Mouse (Mus musculus): Measurements from ENCODE around the gene Slc16a8. TPM values are rescaled to one million over a fixed set of nuclear protein-coding genes. Genes with fewer than 3 reads are reported as not detected.

Slc16a8 gene
- polyA plus RNA-seq (2015; fragmentation: Nextera tagmentation; extraction: Ambion mirVana): not detected in 2 replicates

DNA sequence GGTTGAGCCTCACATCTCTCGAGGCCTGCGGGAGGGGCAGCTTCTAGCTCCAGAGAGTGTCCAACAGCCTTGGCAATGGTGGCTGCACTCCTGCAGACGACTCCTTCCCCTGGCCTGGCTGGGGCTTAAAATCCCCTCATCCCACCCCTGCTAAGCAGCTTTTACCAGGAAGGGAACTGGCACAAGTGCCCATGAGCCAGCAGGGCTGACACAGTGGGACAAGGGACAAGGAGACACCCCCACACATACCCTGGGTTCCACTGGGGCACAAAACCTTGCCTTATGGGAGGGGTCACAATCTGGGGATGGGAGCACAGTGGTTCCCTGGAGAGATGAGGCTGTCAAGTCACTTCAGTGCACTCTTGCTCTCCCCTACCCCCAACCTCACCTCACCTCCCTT is at the start of gene Slc16a8:
TSS of gene Slc16a8 (minus strand) at position 101 of the 400 bp plus-strand sequence.
- H3K4me1 ChIP-seq (ENCODE audit: control insufficient read depth, low read depth, low read length): no peaks in the 10 kb centered on the region; the same call in 1 of the 2 replicates
- H3K36me3 ChIP-seq (ENCODE audit: control insufficient read depth, insufficient read depth): no peaks in the 10 kb centered on the region
- H3K27me3 ChIP-seq (ENCODE audit: control insufficient read depth, insufficient read depth, low read depth, low read length): peaks cover 53% of the 10 kb centered on the region
- no peak within 1 kb of the TSS for H3K9ac ChIP-seq (ENCODE audit: low read depth, low read length)
- no peaks in the 10 kb centered on the region for H3K9me3 ChIP-seq (replicated peaks; ENCODE audit: control insufficient read depth, low read length)
- H3K4me2 ChIP-seq (ENCODE audit: low read depth, low read length): no peak within 1 kb of the TSS
- ATAC-seq (ENCODE audit: low read depth): no peak
- 33% methylated on average over 3 of the region's 3 CpGs for WGBS (ENCODE audit: insufficient replicate concordance)
- no peak within 1 kb of the TSS for H3K4me3 ChIP-seq (ENCODE audit: low read depth, low read length)
- H3K27ac ChIP-seq (ENCODE audit: low read length): no peak within 1 kb of the TSS

DNA sequence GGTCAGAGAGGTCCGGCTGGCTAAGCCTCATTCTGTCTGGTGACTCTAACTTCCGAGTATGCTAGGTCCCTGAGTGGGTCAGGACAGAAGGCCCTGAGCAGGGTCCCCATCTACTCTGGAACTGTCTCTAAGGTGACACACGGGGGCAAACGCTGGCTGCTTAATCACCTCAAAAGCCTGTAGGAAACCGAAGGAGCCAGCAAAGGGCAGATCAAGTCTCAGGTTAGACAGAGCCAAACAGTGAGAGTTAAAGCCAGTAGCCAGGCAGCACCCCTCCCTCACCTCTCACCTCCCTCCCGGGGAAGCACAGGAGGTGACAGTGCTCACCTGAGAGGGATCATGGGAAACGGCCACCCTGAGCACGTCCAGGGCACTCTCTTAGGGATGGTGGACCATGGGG is 49.2 kb upstream of the Slc16a8 start:
- peaks cover 3% of the 10 kb centered on the region for H3K36me3 ChIP-seq (ENCODE audit: control insufficient read depth, insufficient read depth)
- no peak overlapping the region for H3K4me2 ChIP-seq (ENCODE audit: low read depth, low read length)
- H3K27ac ChIP-seq (ENCODE audit: low read length): no peak overlapping the region
- no peak overlapping the region for H3K4me3 ChIP-seq (ENCODE audit: low read depth, low read length)
- H3K9ac ChIP-seq (ENCODE audit: low read depth, low read length): no peak overlapping the region
- 72% methylated on average over 8 of the region's 8 CpGs for WGBS (ENCODE audit: insufficient replicate concordance)
- H3K4me1 ChIP-seq (ENCODE audit: control insufficient read depth, low read depth, low read length): no peaks in the 10 kb centered on the region
- ATAC-seq (ENCODE audit: low read depth): no peak
- no peaks in the 10 kb centered on the region for H3K27me3 ChIP-seq (ENCODE audit: control insufficient read depth, insufficient read depth, low read depth, low read length)
- no peaks in the 10 kb centered on the region for H3K9me3 ChIP-seq (replicated peaks; ENCODE audit: control insufficient read depth, low read length)

DNA sequence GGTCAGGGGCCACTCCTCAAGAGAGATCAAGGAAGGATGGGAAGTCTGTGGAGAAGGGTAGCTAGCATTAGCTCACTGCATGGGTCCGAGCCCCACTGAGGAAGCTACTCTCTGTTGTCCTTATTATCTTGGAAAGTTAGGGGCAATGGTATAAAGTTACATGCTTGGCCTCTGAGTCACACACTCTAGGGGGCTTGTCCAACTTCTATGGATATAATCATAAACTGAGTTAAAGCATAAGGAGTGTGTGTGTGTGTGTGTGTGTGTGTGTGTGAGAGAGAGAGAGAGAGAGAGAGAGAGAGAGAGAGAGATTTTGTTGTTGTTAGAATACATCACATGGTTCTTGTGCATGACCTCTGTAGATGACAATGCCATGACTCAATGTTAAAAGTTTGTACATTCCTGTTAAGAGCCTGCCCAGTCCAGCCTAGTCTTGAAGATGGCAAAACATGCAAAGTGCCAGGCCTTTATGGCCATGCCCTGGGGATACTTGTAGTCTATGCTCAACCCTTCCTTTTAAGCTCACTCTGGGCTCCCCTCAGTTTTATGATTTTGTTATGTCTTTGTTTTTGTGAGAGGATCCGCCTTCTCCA is 45.1 kb upstream of the Slc16a8 start:
- 68% methylated on average over 2 of the region's 2 CpGs for WGBS (ENCODE audit: insufficient replicate concordance)
- Histone ChIP-seq H3K4me3 (ENCODE audit: low read depth, low read length) (no peak overlapping the region), H3K4me2 (ENCODE audit: low read depth, low read length) (no peak overlapping the region), H3K27me3 (ENCODE audit: control insufficient read depth, insufficient read depth, low read depth, low read length) (no peaks in the 10 kb centered on the region), H3K9me3 (replicated peaks; ENCODE audit: control insufficient read depth, low read length) (no peaks in the 10 kb centered on the region), H3K27ac (ENCODE audit: low read length) (no peak overlapping the region), H3K9ac (ENCODE audit: low read depth, low read length) (no peak overlapping the region), H3K4me1 (ENCODE audit: control insufficient read depth, low read depth, low read length) (no peaks in the 10 kb centered on the region), H3K36me3 (ENCODE audit: control insufficient read depth, insufficient read depth) (peaks cover 3% of the 10 kb centered on the region)
- ATAC-seq (ENCODE audit: low read depth): no peak

DNA sequence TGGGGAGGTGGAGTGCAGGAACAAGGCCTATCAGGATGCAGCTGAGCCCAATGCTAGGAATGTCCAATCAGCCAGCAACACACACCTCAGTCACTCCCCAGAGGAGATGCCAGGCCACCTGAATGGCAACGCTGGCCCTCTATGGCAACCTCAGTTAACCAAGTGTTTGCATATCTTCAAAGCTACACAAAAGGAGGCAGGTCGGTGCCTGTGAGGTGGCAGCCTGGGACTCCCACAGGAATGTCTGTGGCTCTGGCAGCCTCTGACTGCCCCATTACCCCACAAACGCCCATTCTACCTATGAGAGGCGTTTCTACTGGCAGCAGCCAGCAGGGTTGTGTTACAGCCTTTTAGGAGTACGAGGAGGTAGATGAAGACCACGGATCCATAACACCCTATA is 44.0 kb upstream of the Slc16a8 start:
- Histone ChIP-seq H3K27ac (ENCODE audit: low read length) (no peak overlapping the region), H3K36me3 (ENCODE audit: control insufficient read depth, insufficient read depth) (peaks cover 3% of the 10 kb centered on the region), H3K4me1 (ENCODE audit: control insufficient read depth, low read depth, low read length) (no peaks in the 10 kb centered on the region), H3K9ac (ENCODE audit: low read depth, low read length) (no peak overlapping the region), H3K27me3 (ENCODE audit: control insufficient read depth, insufficient read depth, low read depth, low read length) (no peaks in the 10 kb centered on the region), H3K4me2 (ENCODE audit: low read depth, low read length) (no peak overlapping the region), H3K4me3 (ENCODE audit: low read depth, low read length) (no peak overlapping the region), H3K9me3 (replicated peaks; ENCODE audit: control insufficient read depth, low read length) (no peaks in the 10 kb centered on the region)
- no peak for ATAC-seq (ENCODE audit: low read depth)
- 75% methylated on average over 6 of the region's 6 CpGs for WGBS (ENCODE audit: insufficient replicate concordance)

DNA sequence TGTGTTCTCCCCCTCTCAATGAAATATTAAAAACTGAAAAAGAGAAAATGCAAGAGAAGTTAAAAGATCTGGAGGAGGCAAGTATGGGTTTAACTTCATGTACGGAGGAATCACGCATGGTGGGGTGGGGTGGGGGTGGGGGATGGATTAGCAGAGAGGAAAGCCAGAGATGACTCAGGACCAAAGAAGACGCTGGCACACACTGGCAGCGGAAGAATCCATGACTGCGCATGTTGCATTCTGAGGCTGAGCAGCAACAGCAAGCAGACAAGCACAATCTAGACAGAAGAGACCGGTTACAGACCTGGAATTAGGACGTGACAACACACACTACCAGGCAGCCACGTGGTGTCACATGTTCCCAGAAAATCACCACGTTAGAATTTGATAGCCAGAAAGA is 38.2 kb upstream of the Slc16a8 start:
- H3K36me3 ChIP-seq (ENCODE audit: control insufficient read depth, insufficient read depth): no peaks in the 10 kb centered on the region
- H3K4me2 ChIP-seq (ENCODE audit: low read depth, low read length): no peak overlapping the region
- WGBS (ENCODE audit: insufficient replicate concordance): 75% methylated on average over 9 of the region's 9 CpGs
- H3K4me3 ChIP-seq (ENCODE audit: low read depth, low read length): no peak overlapping the region
- H3K27ac ChIP-seq (ENCODE audit: low read length): no peak overlapping the region
- no peaks in the 10 kb centered on the region for H3K4me1 ChIP-seq (ENCODE audit: control insufficient read depth, low read depth, low read length)
- no peak overlapping the region for H3K9ac ChIP-seq (ENCODE audit: low read depth, low read length)
- H3K9me3 ChIP-seq (replicated peaks; ENCODE audit: control insufficient read depth, low read length): no peaks in the 10 kb centered on the region
- ATAC-seq (ENCODE audit: low read depth): no peak
- H3K27me3 ChIP-seq (ENCODE audit: control insufficient read depth, insufficient read depth, low read depth, low read length): no peaks in the 10 kb centered on the region

DNA sequence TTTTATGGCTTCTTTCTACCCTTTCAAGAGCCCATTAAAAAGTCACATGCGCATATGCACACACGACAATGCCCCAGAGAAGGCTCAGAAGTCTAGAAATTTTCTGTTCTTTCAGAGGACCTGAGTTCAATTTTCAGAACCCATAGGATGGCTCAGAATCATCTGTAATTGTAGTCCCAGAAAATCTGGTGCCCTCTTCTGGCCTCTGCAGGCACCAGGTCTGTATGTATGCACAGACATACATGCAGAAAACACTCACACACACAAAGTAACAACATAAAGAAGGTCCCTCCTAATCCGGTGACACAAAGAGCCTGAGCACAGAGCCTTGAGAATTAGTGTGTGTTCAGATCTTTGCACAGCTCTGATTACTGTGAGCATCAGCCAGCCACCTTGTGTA is 35.8 kb upstream of the Slc16a8 start:
- no peaks in the 10 kb centered on the region for H3K36me3 ChIP-seq (ENCODE audit: control insufficient read depth, insufficient read depth)
- 81% methylated on average over 3 of the region's 3 CpGs for WGBS (ENCODE audit: insufficient replicate concordance)

DNA sequence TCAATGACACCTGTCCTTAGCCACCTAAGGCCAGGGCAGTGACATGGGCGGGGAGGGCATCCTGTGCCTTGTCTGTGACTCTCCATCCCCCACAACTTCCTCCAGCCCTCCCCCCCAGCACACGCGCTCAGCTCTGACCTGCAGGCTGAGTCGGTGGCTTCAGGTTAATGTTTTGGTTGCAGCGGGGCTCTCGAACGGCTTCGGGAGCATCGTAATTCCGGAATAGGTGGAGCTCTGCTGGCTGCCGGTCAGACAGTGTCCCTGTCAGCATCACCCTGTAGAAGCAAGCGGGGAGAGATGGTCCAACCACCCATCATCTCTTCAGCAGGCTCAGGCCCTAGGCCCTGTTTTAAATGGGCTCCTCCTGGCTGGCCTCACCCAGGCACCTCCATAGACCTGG is 34.9 kb upstream of the Slc16a8 start:
- H3K9ac ChIP-seq (ENCODE audit: low read depth, low read length): no peak overlapping the region
- H3K36me3 ChIP-seq (ENCODE audit: control insufficient read depth, insufficient read depth): no peaks in the 10 kb centered on the region
- 75% methylated on average over 12 of the region's 12 CpGs for WGBS (ENCODE audit: insufficient replicate concordance)
- no peak for ATAC-seq (ENCODE audit: low read depth)
- H3K9me3 ChIP-seq (replicated peaks; ENCODE audit: control insufficient read depth, low read length): no peaks in the 10 kb centered on the region
- no peaks in the 10 kb centered on the region for H3K27me3 ChIP-seq (ENCODE audit: control insufficient read depth, insufficient read depth, low read depth, low read length)
- no peak overlapping the region for H3K4me3 ChIP-seq (ENCODE audit: low read depth, low read length)
- no peak overlapping the region for H3K4me2 ChIP-seq (ENCODE audit: low read depth, low read length)
- no peak overlapping the region for H3K27ac ChIP-seq (ENCODE audit: low read length)
- H3K4me1 ChIP-seq (ENCODE audit: control insufficient read depth, low read depth, low read length): no peaks in the 10 kb centered on the region

More for the DNA sequence above, 35.8 kb upstream of the Slc16a8 start:
- Histone ChIP-seq H3K27ac (ENCODE audit: low read length) (no peak overlapping the region), H3K4me2 (ENCODE audit: low read depth, low read length) (no peak overlapping the region), H3K27me3 (ENCODE audit: control insufficient read depth, insufficient read depth, low read depth, low read length) (no peaks in the 10 kb centered on the region), H3K4me1 (ENCODE audit: control insufficient read depth, low read depth, low read length) (no peaks in the 10 kb centered on the region), H3K9me3 (replicated peaks; ENCODE audit: control insufficient read depth, low read length) (no peaks in the 10 kb centered on the region), H3K4me3 (ENCODE audit: low read depth, low read length) (no peak overlapping the region), H3K9ac (ENCODE audit: low read depth, low read length) (no peak overlapping the region)
- no peak for ATAC-seq (ENCODE audit: low read depth)

DNA sequence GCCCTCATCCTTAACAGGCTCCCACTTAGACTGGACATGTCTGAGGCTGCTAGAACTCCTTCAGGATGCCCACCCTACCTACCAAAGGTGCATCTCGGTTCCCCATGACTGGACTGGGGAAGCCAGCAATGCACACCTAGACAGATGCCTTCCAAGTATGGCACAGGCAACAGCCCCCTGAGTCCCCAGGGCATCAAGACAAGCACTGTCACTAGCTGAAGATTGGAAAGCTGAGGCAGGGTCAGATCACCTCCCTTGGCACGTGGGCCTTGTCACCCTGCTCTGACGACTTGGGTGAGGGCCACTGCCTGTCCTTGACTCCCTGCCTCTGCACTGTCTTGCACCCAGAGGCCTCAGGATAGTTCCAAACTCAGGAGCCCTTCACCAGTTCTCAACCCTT is 33.8 kb upstream of the Slc16a8 start:
- Histone ChIP-seq H3K4me2 (ENCODE audit: low read depth, low read length) (no peak overlapping the region), H3K4me1 (ENCODE audit: control insufficient read depth, low read depth, low read length) (no peaks in the 10 kb centered on the region; the same call in 1 of the 2 replicates), H3K27ac (ENCODE audit: low read length) (no peak overlapping the region), H3K36me3 (ENCODE audit: control insufficient read depth, insufficient read depth) (no peaks in the 10 kb centered on the region), H3K27me3 (ENCODE audit: control insufficient read depth, insufficient read depth, low read depth, low read length) (no peaks in the 10 kb centered on the region), H3K4me3 (ENCODE audit: low read depth, low read length) (no peak overlapping the region), H3K9me3 (replicated peaks; ENCODE audit: control insufficient read depth, low read length) (no peaks in the 10 kb centered on the region), H3K9ac (ENCODE audit: low read depth, low read length) (no peak overlapping the region)
- ATAC-seq (ENCODE audit: low read depth): no peak
- 56% methylated on average over 3 of the region's 3 CpGs for WGBS (ENCODE audit: insufficient replicate concordance)

DNA sequence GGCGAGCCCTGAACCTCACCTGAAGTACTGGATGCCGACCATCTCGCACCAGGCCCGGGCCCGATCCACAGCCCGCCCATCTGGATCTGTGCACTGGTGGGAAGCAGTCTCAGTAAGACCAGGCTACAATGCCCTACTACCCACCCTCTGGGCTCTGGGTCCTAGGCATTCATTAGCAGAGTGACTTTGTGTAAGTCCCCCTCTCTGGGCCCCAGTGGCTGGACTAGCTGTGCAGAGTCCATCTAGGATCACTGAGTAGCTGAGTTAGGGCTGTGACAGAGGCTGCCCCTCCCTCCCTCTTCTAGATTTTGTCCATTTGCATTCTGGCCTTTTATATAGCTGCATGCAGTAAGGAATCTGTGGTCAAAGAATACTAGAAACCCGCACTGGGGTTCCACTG is 32.5 kb upstream of the Slc16a8 start:
- no peaks in the 10 kb centered on the region for H3K9me3 ChIP-seq (replicated peaks; ENCODE audit: control insufficient read depth, low read length)
- H3K27me3 ChIP-seq (ENCODE audit: control insufficient read depth, insufficient read depth, low read depth, low read length): no peaks in the 10 kb centered on the region
- no peaks in the 10 kb centered on the region; the same call in 1 of the 2 replicates for H3K4me1 ChIP-seq (ENCODE audit: control insufficient read depth, low read depth, low read length)
- 78% methylated on average over 7 of the region's 7 CpGs for WGBS (ENCODE audit: insufficient replicate concordance)
- H3K27ac ChIP-seq (ENCODE audit: low read length): no peak overlapping the region
- no peak overlapping the region for H3K4me3 ChIP-seq (ENCODE audit: low read depth, low read length)
- H3K9ac ChIP-seq (ENCODE audit: low read depth, low read length): no peak overlapping the region
- no peak for ATAC-seq (ENCODE audit: low read depth)
- no peaks in the 10 kb centered on the region for H3K36me3 ChIP-seq (ENCODE audit: control insufficient read depth, insufficient read depth)
- H3K4me2 ChIP-seq (ENCODE audit: low read depth, low read length): no peak overlapping the region
